In genomic region chr2:52623461-52623860, GRCm38 (mm10) we compare ENCODE assay signal across 10 mouse cellular contexts. TPM values are rescaled to one million over a fixed set of nuclear protein-coding genes. Genes with fewer than 3 reads are reported as not detected.
A peak's percentile ranks its signal among the peaks of the same experiment; 100 is the strongest.
DNase-seq lines count a peak whose midpoint lies in the region; ATAC-seq lines count a peak whose summit lies in the region.
"Had no signal": no experiment of that assay in that cellular context is flagged by ENCODE, and none has a peak within 500 bp of the region (broad histone marks: within the 10 kb centered on the region; RNA-seq: fewer than 3 reads in every experiment).

No protein-coding gene starts in this region.

- intact Hi-C loops in heart, postnatal 25 days (cut with DNase I) = no loop called here

- H3K27me3 ChIP-seq in kidney, embryonic 14.5 days (ENCODE audit: control insufficient read depth, insufficient read depth, low read length) = no peaks in the 10 kb centered on the region
- H3K27me3 ChIP-seq in forebrain, embryonic 12.5 days = no peaks in the 10 kb centered on the region
- H3K27me3 ChIP-seq: megakaryocyte, embryonic 14.5 days had no signal

- no peak overlapping the region for H3K27ac ChIP-seq in kidney, embryonic 14.5 days (ENCODE audit: low read depth, low read length)
- peak overlapping the region; percentile 10 for H3K27ac ChIP-seq in forebrain, embryonic 12.5 days

- peak; percentile 86 for DNase-seq in kidney, adult 11 months
- DNase-seq in heart, postnatal 25 days (ENCODE audit: low spot score) = peak; percentile 44
- DNase-seq in lung, postnatal 14 days = peak; percentile 65
- no peak for DNase-seq in layer of hippocampus, adult 9-10 months (ENCODE audit: low spot score)

- no peaks in the 10 kb centered on the region for H3K9me3 ChIP-seq in kidney, embryonic 14.5 days (ENCODE audit: control insufficient read depth, low read length)
- no peaks in the 10 kb centered on the region for H3K9me3 ChIP-seq in forebrain, embryonic 12.5 days
- H3K9me3 ChIP-seq: G1E; megakaryocyte, embryonic 14.5 days had no signal

- H3K4me1 ChIP-seq in kidney, embryonic 14.5 days (ENCODE audit: control insufficient read depth, insufficient read depth, low read length) = peaks cover 15% of the 10 kb centered on the region; the same call in 1 of the 2 replicates
- H3K4me1 ChIP-seq in forebrain, embryonic 12.5 days = peaks cover 16% of the 10 kb centered on the region; the same call in 1 of the 2 replicates

- WGBS in kidney, embryonic 14.5 days = 43% methylated on average over 4 of the region's 4 CpGs
- 60% methylated on average over 4 of the region's 4 CpGs for WGBS in forebrain, embryonic 12.5 days

- no peak overlapping the region for H3K4me3 ChIP-seq in kidney, embryonic 14.5 days (ENCODE audit: low read length)
- no peak overlapping the region for H3K4me3 ChIP-seq in forebrain, embryonic 12.5 days (replicated peaks)
- H3K4me3 ChIP-seq: megakaryocyte, embryonic 14.5 days had no signal

- H3K9ac ChIP-seq in kidney, embryonic 14.5 days (ENCODE audit: low read depth, low read length) = no peak overlapping the region
- H3K9ac ChIP-seq in forebrain, embryonic 12.5 days = no peak overlapping the region

- ATAC-seq in kidney, embryonic 14.5 days (ENCODE audit: low FRiP score, low TSS enrichment) = no peak
- peak; percentile 12; the same call in 1 of the 2 replicates for ATAC-seq in forebrain, embryonic 12.5 days (ENCODE audit: low FRiP score)
- no peak for ATAC-seq in megakaryocyte, adult 5-6 weeks (ENCODE audit: poor library complexity, severe bottlenecking)
- no peak for ATAC-seq in granulocyte monocyte progenitor cell, adult 5-6 weeks (replicated peaks; ENCODE audit: poor library complexity, severe bottlenecking)

- H3K36me3 ChIP-seq in kidney, embryonic 14.5 days (ENCODE audit: control insufficient read depth, insufficient read depth, low read length) = no peaks in the 10 kb centered on the region
- no peaks in the 10 kb centered on the region for H3K36me3 ChIP-seq in forebrain, embryonic 12.5 days (replicated peaks)
- H3K36me3 ChIP-seq: G1E had no signal

- no peak overlapping the region for H3K4me2 ChIP-seq in kidney, embryonic 14.5 days (replicated peaks; ENCODE audit: low read depth, low read length)
- H3K4me2 ChIP-seq in forebrain, embryonic 12.5 days = no peak overlapping the region

RNA-seq across cellular contexts. Expression of gene Cacnb4, which starts 53.2 kb away (rescaled TPM):
- 4.2 and 4.3 TPM in 2 replicates for polyA plus RNA-seq in kidney, embryonic 14.5 days (2014; fragmentation: Nextera tagmentation; extraction: Ambion mirVana)
- 4.1 and 6.1 TPM in 2 replicates for polyA plus RNA-seq in forebrain, embryonic 12.5 days (2016; fragmentation: Nextera tagmentation; extraction: Ambion mirVana)
- 1 to 10 TPM in 1 of 2 experiments, under 1 TPM in 1; 0.36 to 1.2 TPM for total RNA-seq in heart, postnatal 25 days (2021)
- total RNA-seq in megakaryocyte, adult 5-6 weeks (2015) = not detected in 2 replicates
- not detected in 2 replicates for total RNA-seq in megakaryocyte, adult 5-6 weeks (2017)
- not detected in 2 replicates for total RNA-seq in granulocyte monocyte progenitor cell, adult 5-6 weeks (2014; fragmentation: Nextera tagmentation)
- total RNA-seq in granulocyte monocyte progenitor cell, adult 5-6 weeks (2017) = not detected in 2 replicates
